Mouse (Mus musculus) limb, embryonic 14.5 days (tissue): ENCODE data around the gene Sema7a. TPM values are rescaled to one million over a fixed set of nuclear protein-coding genes. Genes with fewer than 3 reads are reported as not detected.

Experiments
- ATAC-seq: fragments of 200-750 bp; cut with Nextera tagmentation; 2 replicates; pipeline ENCODE4 v1.8.0; 2017; ENCODE audit warnings: low read depth, moderate number of reproducible peaks, moderate TSS enrichment; ENCODE audit not compliant: low FRiP score
- DNase-seq: peaks from one replicate; pipeline ENCODE4 v3.0.0-alpha.2; 2015; ENCODE audit warnings: low spot score
- H3K27ac ChIP-seq: fragments of 300-500 bp; sonication (generic); replicated peaks from 2 replicates; pipeline ENCODE4 v1.5.1; 2014; ENCODE audit warnings: low read depth, mild to moderate bottlenecking, low read length, moderate library complexity, mixed read lengths
- H3K27me3 ChIP-seq: fragments of 300-500 bp; sonication (generic); 2 replicates; pipeline ENCODE4 v1.6.1; 2014; ENCODE audit warnings: low read length, mixed read lengths; ENCODE audit not compliant: control insufficient read depth, insufficient read depth
- H3K36me3 ChIP-seq: fragments of 300-500 bp; sonication (generic); 2 replicates; pipeline ENCODE4 v1.6.1; 2014; ENCODE audit warnings: mild to moderate bottlenecking, low read length, moderate library complexity, mixed read lengths; ENCODE audit not compliant: control insufficient read depth, insufficient read depth
- H3K4me1 ChIP-seq: fragments of 300-500 bp; sonication (generic); 2 replicates; pipeline ENCODE4 v1.6.1; 2014; ENCODE audit warnings: antibody characterized with exemption, low read length, mixed read lengths; ENCODE audit not compliant: control insufficient read depth, insufficient read depth
- H3K4me2 ChIP-seq: fragments of 300-500 bp; sonication (generic); replicated peaks from 2 replicates; pipeline ENCODE4 v1.6.1; 2014; ENCODE audit warnings: low read depth, mild to moderate bottlenecking, low read length, moderate library complexity; ENCODE audit not compliant: severe bottlenecking
- H3K4me3 ChIP-seq: fragments of 300-500 bp; sonication (generic); replicated peaks from 2 replicates; pipeline ENCODE4 v1.5.1; 2014; ENCODE audit warnings: low read length
- H3K9ac ChIP-seq: fragments of 300-500 bp; sonication (generic); 2 replicates; pipeline ENCODE4 v1.6.1; 2014; ENCODE audit warnings: mild to moderate bottlenecking, low read depth, low read length, moderate library complexity; ENCODE audit not compliant: severe bottlenecking
- H3K9me3 ChIP-seq: fragments of 300-500 bp; sonication (generic); 2 replicates; pipeline ENCODE4 v1.6.1; 2016; ENCODE audit warnings: low read length; ENCODE audit not compliant: control insufficient read depth
- POLR2A ChIP-seq: fragments of 200-500 bp; IDR thresholded peaks from 2 replicates; pipeline ENCODE4 v1.8.0; 2012; ENCODE audit warnings: inconsistent platforms, mild to moderate bottlenecking, moderate library complexity, borderline replicate concordance; ENCODE audit not compliant: insufficient read depth, insufficient read length; ENCODE audit errors: extremely low read depth
- WGBS: fragments of 180-500 bp; shearing (Covaris S2); extraction: QIAGEN DNeasy Blood & Tissue Kit; methylation state at CpG from one replicate; pipeline ENCODE4 v1.1.7; 2014; 5-methylcytosine and 5-hydroxymethylcytosine counted together
- polyA plus RNA-seq, 2 experiments: library from polyadenylated mRNA; depleted of rRNA in 1 of 2; stranded (reverse) in 1 of 2; unstranded in 1 of 2; fragments of >200 nt; fragmentation: Nextera tagmentation in 1 of 2; extraction: Ambion mirVana in 1 of 2; gene quantifications; 2 replicates each; pipeline versions ENCODE4 v1.2.1 to v1.2.3; 2012 to 2014

Sema7a gene
- polyA plus RNA-seq, 2 experiments: 1.1 to 7.4 TPM

DNA sequence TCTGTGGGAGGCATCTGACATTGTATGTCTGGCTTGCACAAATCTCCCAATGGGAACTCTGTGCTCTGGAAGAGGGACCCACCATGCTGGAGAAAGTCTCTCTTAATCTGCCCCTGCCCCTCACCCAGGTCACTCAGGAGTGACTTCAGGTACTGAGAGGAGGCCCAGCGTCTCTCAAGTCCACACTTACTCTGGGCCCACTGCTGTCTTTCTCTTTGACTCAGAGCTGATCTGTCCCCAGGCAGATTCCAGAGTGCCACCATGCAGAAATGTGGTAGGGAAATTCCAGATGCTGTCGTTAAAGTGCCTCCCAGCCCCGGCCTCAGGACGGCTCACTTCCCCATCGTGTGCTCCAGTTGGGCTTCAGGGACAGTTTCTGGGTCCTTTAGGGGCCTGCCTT lies 34.3 kb downstream of the Sema7a start:
- H3K27ac ChIP-seq: no peak overlapping the region
- no peaks in the 10 kb centered on the region for H3K9me3 ChIP-seq
- H3K4me2 ChIP-seq: no peak overlapping the region
- TF ChIP-seq POLR2A: no peak
- peaks cover 21% of the 10 kb centered on the region for H3K4me1 ChIP-seq
- no peak overlapping the region for H3K4me3 ChIP-seq
- no peaks in the 10 kb centered on the region for H3K27me3 ChIP-seq
- no peak for ATAC-seq
- H3K36me3 ChIP-seq: no peaks in the 10 kb centered on the region
- WGBS: 23% methylated on average over 5 of the region's 5 CpGs
- DNase-seq: no peak
- H3K9ac ChIP-seq: no peak overlapping the region

DNA sequence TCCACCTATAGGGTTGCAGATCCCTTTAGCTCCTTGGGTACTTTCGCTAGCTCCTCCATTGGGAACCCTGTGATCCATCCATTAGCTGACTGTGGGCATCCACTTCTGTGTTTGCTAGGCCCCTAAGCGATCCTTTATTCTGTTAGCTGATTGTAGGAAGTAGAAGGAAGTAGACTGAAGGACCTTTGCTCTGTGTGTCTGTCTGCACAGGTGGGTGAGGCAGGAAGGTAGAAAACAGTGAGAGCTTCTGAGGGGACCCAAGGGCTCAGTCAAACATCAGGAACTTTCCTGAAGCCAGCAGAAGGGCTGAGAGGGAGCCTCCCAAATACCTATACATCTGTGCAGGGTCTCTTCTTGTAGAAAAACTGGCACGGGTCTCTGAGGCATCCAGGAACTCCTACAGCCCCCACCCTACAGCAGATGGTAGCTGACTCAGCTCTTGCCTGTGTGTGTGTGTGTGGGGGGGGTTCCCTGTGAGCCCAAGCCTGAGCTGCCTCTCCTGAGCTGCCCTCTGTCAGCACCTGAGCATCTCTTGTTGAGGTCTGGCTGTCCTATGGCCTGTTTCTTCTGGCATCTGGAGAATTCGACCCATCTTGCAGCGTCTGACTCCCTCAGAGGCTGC lies 35.4 kb downstream of the Sema7a start:
- Histone ChIP-seq H3K9me3 (no peaks in the 10 kb centered on the region), H3K4me3 (no peak overlapping the region), H3K27ac (no peak overlapping the region), H3K9ac (no peak overlapping the region), H3K36me3 (no peaks in the 10 kb centered on the region), H3K4me1 (peaks cover 21% of the 10 kb centered on the region), H3K4me2 (no peak overlapping the region), H3K27me3 (no peaks in the 10 kb centered on the region)
- WGBS: 68% methylated on average over 5 of the region's 5 CpGs
- no peak for DNase-seq
- no peak for TF ChIP-seq POLR2A
- no peak for ATAC-seq

DNA sequence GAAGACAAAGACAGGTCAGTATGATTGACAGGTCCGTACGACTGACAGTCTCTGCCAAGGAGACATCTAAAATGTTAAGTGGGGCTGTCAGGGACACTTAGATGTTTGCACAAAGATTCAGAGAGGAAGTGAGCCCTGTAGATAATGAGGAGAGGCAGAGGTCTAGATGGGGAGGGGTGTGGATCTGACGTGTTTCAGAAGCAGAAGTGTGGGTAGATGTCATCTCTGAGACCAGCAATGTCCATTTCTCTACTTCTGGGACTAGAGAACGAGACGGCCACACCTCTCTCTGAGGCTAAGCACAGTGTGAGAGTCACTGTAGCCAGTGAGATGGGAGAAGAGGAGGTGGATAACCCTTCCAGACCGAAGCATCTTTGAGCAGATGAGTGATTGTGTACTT lies 38.1 kb downstream of the Sema7a start:
- WGBS: 78% methylated on average over 6 of the region's 6 CpGs
- H3K27ac ChIP-seq: no peak overlapping the region
- no peak overlapping the region for H3K4me2 ChIP-seq
- no peak overlapping the region for H3K4me3 ChIP-seq
- DNase-seq (no peak), ATAC-seq (no peak)
- H3K9ac ChIP-seq: no peak overlapping the region
- no peak for TF ChIP-seq POLR2A
- H3K36me3 ChIP-seq: no peaks in the 10 kb centered on the region
- peaks cover 7% of the 10 kb centered on the region for H3K4me1 ChIP-seq
- no peaks in the 10 kb centered on the region for H3K9me3 ChIP-seq
- H3K27me3 ChIP-seq: no peaks in the 10 kb centered on the region

DNA sequence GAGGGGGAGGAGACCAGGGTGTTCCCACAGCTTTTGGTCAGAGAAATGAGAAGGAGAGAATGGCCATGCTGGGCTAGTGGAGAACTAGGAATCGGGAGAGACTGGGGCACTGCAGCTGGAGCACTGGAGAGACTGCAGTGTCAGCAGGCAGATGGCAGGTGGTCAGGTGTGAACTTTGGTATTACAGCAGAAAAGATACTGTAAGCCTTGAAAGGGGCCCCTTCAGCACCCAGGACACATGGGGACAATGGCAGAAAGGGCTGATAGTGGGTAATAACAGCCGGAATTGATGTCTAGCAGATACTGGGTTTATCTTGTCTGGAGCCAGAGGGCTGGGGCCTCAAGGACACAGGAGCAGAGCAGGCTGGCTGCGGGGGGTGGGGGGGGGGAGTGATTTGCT lies 38.9 kb downstream of the Sema7a start:
- WGBS: 55% methylated on average over 3 of the region's 3 CpGs
- Histone ChIP-seq H3K9me3 (no peaks in the 10 kb centered on the region), H3K4me1 (no peaks in the 10 kb centered on the region), H3K36me3 (no peaks in the 10 kb centered on the region), H3K4me2 (no peak overlapping the region), H3K27me3 (no peaks in the 10 kb centered on the region), H3K9ac (no peak overlapping the region), H3K27ac (no peak overlapping the region), H3K4me3 (no peak overlapping the region)
- TF ChIP-seq POLR2A: no peak
- ATAC-seq (no peak), DNase-seq (no peak)

DNA sequence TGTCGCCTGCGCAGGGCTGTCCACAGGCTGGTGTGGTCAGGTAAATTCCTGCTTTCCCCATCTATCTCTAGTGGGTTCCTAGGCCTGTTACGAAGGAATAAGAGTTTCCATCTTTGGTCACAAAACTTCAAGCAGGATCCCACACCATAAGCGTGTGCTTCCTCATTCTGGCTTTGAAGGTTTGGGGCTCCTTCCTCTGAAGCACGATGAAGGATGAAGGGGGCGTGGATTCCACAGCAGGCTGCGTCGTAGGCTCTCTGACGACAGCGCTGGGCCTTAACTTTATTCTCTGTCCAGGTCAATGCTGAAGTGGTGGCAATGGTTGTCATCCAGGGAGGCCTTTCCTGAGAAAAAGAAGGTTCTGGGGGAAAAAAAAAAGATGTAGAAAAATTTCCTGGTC lies 40.7 kb downstream of the Sema7a start:
- WGBS: 80% methylated on average over 10 of the region's 10 CpGs
- no peaks in the 10 kb centered on the region for H3K27me3 ChIP-seq

DNA sequence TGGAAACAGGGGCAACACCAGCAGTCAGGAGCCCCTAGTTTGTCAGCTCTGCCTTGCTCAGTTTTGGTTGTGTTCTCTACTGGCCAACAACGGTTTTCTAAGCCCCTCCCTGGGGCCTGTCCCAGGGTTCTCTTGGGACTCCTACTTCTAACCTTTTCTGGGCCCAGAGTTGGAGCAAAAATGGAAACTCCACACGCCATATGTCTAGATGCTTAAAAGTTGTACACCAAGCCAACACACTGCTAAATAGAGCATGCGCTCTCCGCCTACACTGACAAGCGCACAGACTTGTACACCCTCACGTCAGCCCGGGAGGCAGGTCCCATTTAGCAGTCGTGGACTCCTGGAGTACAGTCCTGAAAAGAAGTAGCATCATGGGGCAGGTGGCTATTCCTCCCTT lies 45.4 kb downstream of the Sema7a start:
- H3K4me1 ChIP-seq: no peaks in the 10 kb centered on the region
- TF ChIP-seq POLR2A: no peak
- no peaks in the 10 kb centered on the region for H3K9me3 ChIP-seq
- no peak overlapping the region for H3K4me3 ChIP-seq
- H3K4me2 ChIP-seq: no peak overlapping the region
- no peak for ATAC-seq
- no peak overlapping the region for H3K9ac ChIP-seq
- 86% methylated on average over 8 of the region's 8 CpGs for WGBS
- no peaks in the 10 kb centered on the region for H3K27me3 ChIP-seq
- no peak for DNase-seq
- no peaks in the 10 kb centered on the region for H3K36me3 ChIP-seq
- no peak overlapping the region for H3K27ac ChIP-seq

More for the DNA sequence above, 40.7 kb downstream of the Sema7a start:
- Histone ChIP-seq H3K36me3 (no peaks in the 10 kb centered on the region), H3K4me3 (no peak overlapping the region), H3K9me3 (no peaks in the 10 kb centered on the region), H3K4me2 (no peak overlapping the region), H3K9ac (no peak overlapping the region), H3K4me1 (no peaks in the 10 kb centered on the region), H3K27ac (no peak overlapping the region)
- ATAC-seq: no peak
- TF ChIP-seq POLR2A: no peak
- DNase-seq: no peak
